Mouse (Mus musculus) ES-E14 (cell line): ENCODE measurements at regions not wholly inside any gene's neighbourhood (a gene's known extent, or its start where the extent isn't known, plus 50 kb on each side); places are given as distances from the start of the nearest gene placed in this dataset.

Experiments
- DNase-seq: peaks from one replicate; pipeline ENCODE4 v3.0.0-alpha.2; 2013; ENCODE audit warnings: low read depth, low spot score
- H3K27ac ChIP-seq: 2 replicates; pipeline ENCODE4 v1.5.1; 2012; ENCODE audit warnings: low read depth, mild to moderate bottlenecking, low read length, moderate library complexity, mixed read lengths; ENCODE audit not compliant: poor library complexity, insufficient read depth, severe bottlenecking
- H3K36me3 ChIP-seq: 2 replicates; pipeline ENCODE4 v1.6.1; 2012; ENCODE audit warnings: mild to moderate bottlenecking, low read length, moderate library complexity, mixed read lengths; ENCODE audit not compliant: control insufficient read depth, poor library complexity, insufficient read depth, severe bottlenecking
- H3K4me1 ChIP-seq, 2 experiments: fragments of 150-350 bp in 1 of 2; sonication (generic) in 1 of 2; 2 replicates each; pipeline ENCODE4 v1.6.1; 2012; ENCODE audit warnings: low read length in 2 of 2, mild to moderate bottlenecking in 1 of 2, mixed read lengths in 1 of 2; ENCODE audit not compliant: control insufficient read depth in 2 of 2, insufficient read depth in 2 of 2, poor library complexity in 1 of 2
- H3K4me3 ChIP-seq, 2 experiments: fragments of 150-350 bp in 1 of 2; sonication (generic) in 1 of 2; 2 replicates each; pipeline ENCODE4 v1.5.1; 2012; ENCODE audit warnings: low read length in 2 of 2, low read depth in 1 of 2, mild to moderate bottlenecking in 1 of 2, mixed read lengths in 1 of 2; ENCODE audit not compliant: insufficient read depth in 1 of 2, poor library complexity in 1 of 2, severe bottlenecking in 1 of 2
- H3K9ac ChIP-seq: 2 replicates; pipeline ENCODE4 v1.6.1; 2012; ENCODE audit warnings: low read depth, mild to moderate bottlenecking, low read length, mixed read lengths; ENCODE audit not compliant: poor library complexity, insufficient read depth, severe bottlenecking
- H3K9me3 ChIP-seq: fragments of 150-350 bp; sonication (generic); 2 replicates; pipeline ENCODE4 v1.6.1; 2012; ENCODE audit warnings: low read depth, mild to moderate bottlenecking, low read length; ENCODE audit not compliant: control insufficient read depth, insufficient read depth
- CHD2 ChIP-seq: IDR thresholded peaks from 2 replicates; pipeline ENCODE4 v1.6.1; 2014; ENCODE audit warnings: mild to moderate bottlenecking, low read depth, low read length, inconsistent platforms
- HCFC1 ChIP-seq: IDR thresholded peaks from 2 replicates; pipeline ENCODE4 v1.6.1; 2012; ENCODE audit warnings: low read length, inconsistent platforms, borderline replicate concordance; ENCODE audit not compliant: insufficient read depth
- MAFK ChIP-seq: IDR thresholded peaks from 2 replicates; pipeline ENCODE4 v1.6.1; 2014; ENCODE audit warnings: mild to moderate bottlenecking, low read depth, low read length, inconsistent platforms; ENCODE audit not compliant: insufficient read depth
- ZC3H11A ChIP-seq: IDR thresholded peaks from 2 replicates; pipeline ENCODE4 v1.6.1; 2012; ENCODE audit warnings: low read depth, mild to moderate bottlenecking, inconsistent platforms, low read length, borderline replicate concordance
- ZNF384 ChIP-seq: IDR thresholded peaks from 2 replicates; pipeline ENCODE4 v1.6.1; 2012; ENCODE audit warnings: low read depth, low read length, inconsistent platforms
- in situ Hi-C, 2 experiments: fragments of 600-800 bp; cut with MboI; formaldehyde crosslinking; loops; one replicate each; pipeline ENCODE4 v1.15.1; 2025; ENCODE audit warnings: low sequenced_read_pairs in 2 of 2, inconsistent platforms in 1 of 2; ENCODE audit not compliant: unreplicated experiment in 2 of 2

DNA sequence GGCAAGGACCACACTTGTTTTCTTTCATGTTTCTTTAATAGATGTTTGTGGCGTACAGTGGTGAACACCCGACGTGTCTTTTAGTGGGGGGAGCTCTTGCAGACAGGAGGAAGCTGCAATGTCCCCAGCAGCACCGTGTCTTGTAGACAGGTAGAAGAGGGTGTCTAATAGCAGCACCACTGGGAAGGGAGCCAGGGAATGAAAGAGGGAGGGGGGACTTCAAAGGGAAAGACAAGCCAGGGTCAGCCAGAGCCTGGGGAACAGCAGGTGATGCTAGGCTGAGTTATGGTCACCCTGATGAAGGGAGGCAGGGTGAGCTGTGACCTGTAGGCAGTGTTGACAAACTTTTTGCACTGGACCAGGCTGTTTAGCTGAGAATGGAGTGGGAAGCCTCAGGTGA lies 96.4 kb upstream of the Bach2 start:
- H3K27ac ChIP-seq: no peak overlapping the region
- DNase-seq: no peak
- no peak overlapping the region for H3K9ac ChIP-seq
- H3K9me3 ChIP-seq: no peaks in the 10 kb centered on the region
- no peaks in the 10 kb centered on the region for H3K36me3 ChIP-seq
- no peak overlapping the region for H3K4me3 ChIP-seq
- no peaks in the 10 kb centered on the region for H3K4me1 ChIP-seq
- TF ChIP-seq ZNF384 (no peak), HCFC1 (no peak), CHD2 (no peak), ZC3H11A (no peak), MAFK (no peak)
- in situ Hi-C loops: no loop called here

DNA sequence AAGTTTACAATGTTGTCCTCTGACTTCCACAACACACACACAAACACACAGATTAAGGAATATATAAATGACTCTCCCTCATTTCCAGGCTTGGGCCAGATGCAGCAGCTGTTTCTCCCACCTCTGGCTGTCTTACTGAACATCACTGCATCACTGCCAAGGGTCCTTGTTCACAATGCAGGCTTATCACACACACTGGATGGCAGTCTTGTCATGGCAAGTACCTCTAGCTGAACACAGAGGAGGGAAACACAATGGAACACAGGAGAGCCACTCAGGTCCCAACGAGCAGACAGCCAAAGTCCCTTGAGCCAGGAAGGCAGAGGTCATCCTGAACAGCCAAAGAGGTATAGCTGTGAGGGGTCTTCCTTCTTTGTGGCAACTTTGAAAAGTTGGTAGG lies 91.5 kb upstream of the Bach2 start:
- no peak for DNase-seq
- no peaks in the 10 kb centered on the region for H3K9me3 ChIP-seq
- H3K27ac ChIP-seq: no peak overlapping the region
- no peak overlapping the region for H3K9ac ChIP-seq
- in situ Hi-C loops: no loop called here
- H3K4me3 ChIP-seq: no peak overlapping the region
- H3K4me1 ChIP-seq: no peaks in the 10 kb centered on the region
- TF ChIP-seq HCFC1 (no peak), MAFK (no peak), ZC3H11A (no peak)
- no peaks in the 10 kb centered on the region for H3K36me3 ChIP-seq

DNA sequence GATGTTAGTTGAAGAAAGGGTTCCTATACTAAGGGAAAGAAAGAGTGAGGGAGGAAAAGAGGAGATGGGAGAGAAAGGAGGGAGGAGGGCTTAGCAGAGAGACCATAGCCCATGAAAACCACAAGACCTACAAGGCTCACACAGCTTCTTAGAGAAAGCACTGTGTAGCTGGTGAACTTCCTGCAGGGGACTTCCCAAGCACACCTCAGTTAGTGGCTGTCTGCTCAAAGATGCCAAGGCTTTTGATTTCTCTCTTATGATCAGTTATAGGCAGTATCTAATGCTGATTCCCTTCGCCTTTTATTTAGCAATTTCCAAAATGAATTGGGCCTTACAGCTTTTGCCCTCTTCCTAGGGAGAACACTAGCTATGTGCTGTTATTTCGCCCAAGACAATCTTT lies 90.0 kb upstream of the Bach2 start:
- TF ChIP-seq MAFK (no peak), ZNF384 (no peak), CHD2 (no peak), HCFC1 (no peak), ZC3H11A (no peak)
- no peak overlapping the region for H3K9ac ChIP-seq
- H3K36me3 ChIP-seq: no peaks in the 10 kb centered on the region
- DNase-seq: no peak
- in situ Hi-C loops: no loop called here
- H3K4me1 ChIP-seq: no peaks in the 10 kb centered on the region
- H3K9me3 ChIP-seq: no peaks in the 10 kb centered on the region
- H3K4me3 ChIP-seq: no peak overlapping the region
- no peak overlapping the region for H3K27ac ChIP-seq

DNA sequence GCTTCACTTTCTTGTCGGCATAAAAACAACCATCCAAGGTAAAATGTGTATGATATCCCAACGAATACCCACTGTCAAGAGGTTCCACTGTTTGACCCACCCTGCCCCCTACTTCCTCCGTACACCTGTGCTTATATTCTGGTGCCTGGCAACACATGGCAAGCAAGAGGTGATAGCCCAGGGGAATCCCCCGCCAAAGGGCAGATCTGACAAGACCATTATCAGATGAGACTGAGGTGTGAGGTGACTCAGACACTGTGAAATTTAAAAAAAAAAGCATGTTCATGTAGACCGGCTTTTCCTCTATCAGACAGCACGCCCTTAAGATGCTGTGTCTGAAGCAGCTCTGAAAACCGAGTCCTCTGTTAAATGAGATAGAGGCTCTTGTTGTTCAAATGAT lies 89.4 kb upstream of the Bach2 start:
- Histone ChIP-seq H3K9ac (no peak overlapping the region), H3K36me3 (no peaks in the 10 kb centered on the region), H3K4me3 (no peak overlapping the region), H3K27ac (no peak overlapping the region), H3K4me1 (no peaks in the 10 kb centered on the region), H3K9me3 (no peaks in the 10 kb centered on the region)
- in situ Hi-C loops: no loop called here
- TF ChIP-seq HCFC1 (no peak), CHD2 (no peak), ZC3H11A (no peak), MAFK (no peak), ZNF384 (no peak)
- no peak for DNase-seq

DNA sequence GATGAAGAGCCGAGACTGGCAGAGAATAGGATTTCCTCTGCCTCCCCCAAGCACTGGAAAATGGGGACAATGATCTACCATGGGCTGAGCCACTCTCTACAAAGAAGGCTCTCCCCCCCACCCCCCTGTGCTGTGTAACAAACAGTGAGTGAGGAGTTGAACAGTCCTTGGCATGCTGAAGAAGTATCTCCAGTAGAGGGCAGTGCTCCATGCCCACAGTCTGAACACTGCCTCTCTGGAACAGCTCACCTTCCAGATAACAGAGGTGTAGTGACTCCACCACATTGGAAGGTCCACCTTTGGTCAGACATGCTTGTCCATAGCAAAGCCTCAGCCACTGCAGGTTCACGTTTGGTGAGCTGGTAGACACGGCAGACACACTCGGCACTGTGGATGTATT lies 85.2 kb upstream of the Bach2 start:
- in situ Hi-C loops: no loop called here
- Histone ChIP-seq H3K9ac (no peak overlapping the region), H3K36me3 (no peaks in the 10 kb centered on the region), H3K9me3 (no peaks in the 10 kb centered on the region), H3K27ac (no peak overlapping the region), H3K4me1 (peaks cover 0 to 4% of the 10 kb centered on the region in 2 experiments; a peak in 2 of 4 replicates), H3K4me3 (no peak overlapping the region)
- TF ChIP-seq ZNF384 (no peak), HCFC1 (no peak), MAFK (no peak), CHD2 (no peak), ZC3H11A (no peak)
- DNase-seq: no peak
